Mouse (Mus musculus): ENCODE measurements around the gene Rac2.

Rac2 gene

DNA sequence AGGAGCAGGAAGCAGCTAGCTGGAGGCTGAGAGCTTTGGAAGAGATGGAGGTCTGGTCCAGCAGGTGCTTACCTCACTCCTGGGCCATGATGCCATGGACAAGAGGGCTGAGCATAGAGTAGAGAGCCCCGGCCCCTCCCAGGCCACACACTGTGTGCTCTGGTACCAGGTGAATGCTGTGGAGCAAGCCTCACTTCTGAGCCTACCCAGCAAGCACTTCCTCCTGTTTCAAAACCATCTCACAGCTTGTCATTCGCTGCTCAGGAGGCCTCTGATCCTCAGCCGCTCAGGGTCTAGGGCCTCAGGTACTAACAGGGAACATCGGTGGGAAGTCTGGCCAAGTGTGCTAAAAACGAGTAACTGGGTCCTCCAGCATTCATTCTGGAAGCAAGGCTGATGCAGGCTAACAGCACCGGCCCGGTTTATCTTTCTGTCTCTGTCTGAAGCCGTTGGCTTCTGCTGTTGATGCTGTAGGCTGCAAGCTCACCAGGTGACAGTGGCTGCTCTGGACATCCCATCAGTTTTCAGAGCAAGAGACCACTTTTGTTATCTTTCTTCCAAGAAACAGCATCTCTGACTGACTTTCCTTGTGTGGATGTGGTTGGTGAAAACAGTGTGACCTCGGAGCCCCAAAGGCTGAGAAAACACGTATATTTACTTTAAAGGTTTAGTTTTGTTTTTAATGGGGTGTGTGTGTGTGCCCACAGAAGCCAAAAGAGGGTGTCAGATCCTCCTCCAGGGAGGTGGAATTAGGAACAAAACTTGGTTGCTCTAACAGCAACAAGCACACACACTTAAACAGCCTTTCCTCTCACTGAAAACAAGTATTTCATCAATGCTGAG is 14.7 kb downstream of the Rac2 start:
- in situ Hi-C loops (cut with MboI; ENCODE audit: low pct_unique_long_range_greater_than_20kb in 1 of 2, low sequenced_read_pairs in 2 of 2, unreplicated experiment in 1 of 2) = no loop called here

DNA sequence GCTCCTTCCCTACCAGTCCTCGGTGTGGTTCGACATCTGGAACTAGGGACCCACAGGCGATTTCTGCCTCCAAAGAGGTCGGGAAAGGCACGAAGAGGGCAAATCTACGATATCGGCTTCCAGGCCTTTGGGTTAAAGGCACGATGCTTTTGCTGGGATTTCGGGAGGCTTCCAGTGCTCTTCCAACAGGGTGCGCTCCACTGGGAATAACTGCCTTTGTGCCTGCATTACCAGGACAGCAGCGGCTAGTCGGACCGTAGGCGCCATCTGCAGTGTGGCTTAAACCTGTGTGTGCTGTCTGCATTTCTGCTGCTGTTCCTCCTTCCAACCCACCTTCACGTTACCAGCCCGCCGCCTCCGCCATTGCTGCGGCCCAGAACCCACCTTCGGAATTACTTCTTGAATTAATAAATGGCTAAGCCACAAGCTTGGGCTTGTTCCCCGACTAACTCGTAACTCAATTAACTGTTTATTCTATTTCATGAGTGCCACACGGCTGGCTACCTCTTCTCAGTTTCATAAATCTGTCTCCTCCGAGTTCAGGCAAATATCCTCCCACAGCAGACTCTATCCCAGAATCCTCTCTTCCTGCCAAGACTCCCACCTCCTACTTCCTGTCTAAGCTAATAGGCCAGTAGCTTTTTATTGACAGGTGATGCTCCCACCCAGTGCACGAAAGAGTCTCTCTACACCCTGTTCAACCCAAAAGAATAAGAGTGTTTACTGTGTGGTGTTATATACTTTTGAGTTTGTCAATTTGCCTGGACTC is 17.9 kb downstream of the Rac2 start:
- in situ Hi-C loops (cut with MboI; ENCODE audit: low pct_unique_long_range_greater_than_20kb in 1 of 2, low sequenced_read_pairs in 2 of 2, unreplicated experiment in 1 of 2) = no loop called here

- in situ Hi-C loops (cut with MboI; ENCODE audit: low pct_unique_long_range_greater_than_20kb in 1 of 2, low sequenced_read_pairs in 2 of 2, unreplicated experiment in 1 of 2) = loop anchor here in 1 of 2 experiments (5.0 kb wide), 1 partner anchor 38 kb away; no protein-coding TSS in a partner anchor
Measured at GRCm38 (mm10) chr15:78549189-78549734, 23.3 kb downstream of the Rac2 start.

- in situ Hi-C loops (cut with MboI; ENCODE audit: low pct_unique_long_range_greater_than_20kb in 1 of 2, low sequenced_read_pairs in 2 of 2, unreplicated experiment in 1 of 2) = loop anchor here in 1 of 2 experiments (5.0 kb wide), 1 partner anchor 39 kb away; no protein-coding TSS in a partner anchor
Measured at GRCm38 (mm10) chr15:78548711-78549110, 23.9 kb downstream of the Rac2 start.

DNA sequence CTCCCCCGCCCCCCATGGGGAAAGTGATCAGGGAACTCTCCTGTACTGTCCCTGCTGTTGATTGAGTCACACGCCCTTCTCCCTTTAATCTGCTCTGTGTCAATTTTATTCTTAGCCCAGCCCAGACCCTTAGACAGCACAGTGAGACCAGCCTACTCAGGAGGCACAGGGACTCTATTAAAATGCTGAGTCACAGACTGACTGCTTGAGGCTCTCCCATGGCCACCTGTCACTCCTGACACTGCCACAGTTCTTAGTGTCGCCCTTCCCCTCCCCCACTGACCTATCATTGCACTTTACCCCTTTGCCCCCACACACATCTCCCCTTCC is 24.3 kb downstream of the Rac2 start:
- in situ Hi-C loops (cut with MboI; ENCODE audit: low pct_unique_long_range_greater_than_20kb in 1 of 2, low sequenced_read_pairs in 2 of 2, unreplicated experiment in 1 of 2) = loop anchor here in 1 of 2 experiments (5.0 kb wide), 1 partner anchor 39 kb away; no protein-coding TSS in a partner anchor

DNA sequence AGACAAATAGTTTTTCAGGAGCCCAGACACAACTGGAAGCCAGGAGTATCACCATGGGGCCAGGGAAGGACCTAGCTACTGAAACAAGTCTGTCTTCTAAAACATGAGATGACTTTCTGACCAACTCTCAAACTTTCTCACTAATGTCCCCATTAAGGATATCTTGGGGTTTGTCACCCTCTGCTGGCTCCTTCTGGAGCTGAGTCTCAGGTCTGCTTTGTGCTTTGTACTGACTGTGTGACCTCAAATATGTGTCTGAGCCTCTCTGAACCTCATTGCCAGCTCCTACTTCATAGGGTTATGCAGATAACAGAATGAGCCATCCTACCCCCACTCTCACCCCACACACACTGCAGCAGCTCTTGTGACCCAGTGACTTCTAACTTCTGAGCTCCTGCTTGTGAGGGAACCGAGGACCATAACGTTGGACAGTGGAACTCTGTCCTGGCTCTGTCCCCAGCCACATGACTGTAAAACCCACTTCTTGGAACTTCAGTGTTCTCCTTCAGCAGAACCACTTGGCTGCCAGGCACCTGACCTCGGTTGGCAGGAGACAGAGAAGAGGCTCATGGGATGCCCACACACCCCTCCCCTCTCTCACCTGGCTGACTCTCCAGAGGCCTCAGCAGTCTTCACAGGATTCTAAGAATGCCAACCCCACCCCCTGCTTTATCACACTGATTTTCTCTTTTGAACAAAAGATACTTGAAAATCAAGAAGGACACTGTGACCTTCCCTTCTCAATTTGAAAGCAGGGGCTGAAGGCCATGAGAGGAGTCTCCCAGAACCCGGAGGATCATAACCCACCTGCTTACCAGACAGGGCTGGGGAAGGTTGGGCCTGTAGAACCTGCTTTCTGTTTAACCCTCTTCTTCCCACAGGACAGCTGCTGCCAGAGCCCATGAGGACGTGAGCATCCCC is 24.9 kb downstream of the Rac2 start:
- in situ Hi-C loops (cut with MboI; ENCODE audit: low pct_unique_long_range_greater_than_20kb in 1 of 2, low sequenced_read_pairs in 2 of 2, unreplicated experiment in 1 of 2) = loop anchor here in 1 of 2 experiments (5.0 kb wide), 1 partner anchor 40 kb away; no protein-coding TSS in a partner anchor

- in situ Hi-C loops (cut with MboI; ENCODE audit: low pct_unique_long_range_greater_than_20kb in 1 of 2, low sequenced_read_pairs in 2 of 2, unreplicated experiment in 1 of 2) = loop anchor here in 1 of 2 experiments (5.0 kb wide), 1 partner anchor 41 kb away; no protein-coding TSS in a partner anchor
Measured at GRCm38 (mm10) chr15:78546060-78546459, 26.5 kb downstream of the Rac2 start.

- in situ Hi-C loops (cut with MboI; ENCODE audit: low pct_unique_long_range_greater_than_20kb in 1 of 2, low sequenced_read_pairs in 2 of 2, unreplicated experiment in 1 of 2) = loop anchor here in 1 of 2 experiments (5.0 kb wide), 1 partner anchor 43 kb away; no protein-coding TSS in a partner anchor
Measured at GRCm38 (mm10) chr15:78544561-78545001, 28.0 kb downstream of the Rac2 start, which contains the start of gene Sstr3. Gene Sstr3 (minus strand): TSS chr15:78544685.

GRCm38 (mm10) chr15:78544041-78544440 is 28.5 kb downstream of the Rac2 start:
- in situ Hi-C loops (cut with MboI; ENCODE audit: low pct_unique_long_range_greater_than_20kb in 1 of 2, low sequenced_read_pairs in 2 of 2, unreplicated experiment in 1 of 2) = no loop called here

- in situ Hi-C loops (cut with MboI; ENCODE audit: low pct_unique_long_range_greater_than_20kb in 1 of 2, low sequenced_read_pairs in 2 of 2, unreplicated experiment in 1 of 2) = no loop called here
Measured at GRCm38 (mm10) chr15:78542767-78543303, 29.7 kb downstream of the Rac2 start.

DNA sequence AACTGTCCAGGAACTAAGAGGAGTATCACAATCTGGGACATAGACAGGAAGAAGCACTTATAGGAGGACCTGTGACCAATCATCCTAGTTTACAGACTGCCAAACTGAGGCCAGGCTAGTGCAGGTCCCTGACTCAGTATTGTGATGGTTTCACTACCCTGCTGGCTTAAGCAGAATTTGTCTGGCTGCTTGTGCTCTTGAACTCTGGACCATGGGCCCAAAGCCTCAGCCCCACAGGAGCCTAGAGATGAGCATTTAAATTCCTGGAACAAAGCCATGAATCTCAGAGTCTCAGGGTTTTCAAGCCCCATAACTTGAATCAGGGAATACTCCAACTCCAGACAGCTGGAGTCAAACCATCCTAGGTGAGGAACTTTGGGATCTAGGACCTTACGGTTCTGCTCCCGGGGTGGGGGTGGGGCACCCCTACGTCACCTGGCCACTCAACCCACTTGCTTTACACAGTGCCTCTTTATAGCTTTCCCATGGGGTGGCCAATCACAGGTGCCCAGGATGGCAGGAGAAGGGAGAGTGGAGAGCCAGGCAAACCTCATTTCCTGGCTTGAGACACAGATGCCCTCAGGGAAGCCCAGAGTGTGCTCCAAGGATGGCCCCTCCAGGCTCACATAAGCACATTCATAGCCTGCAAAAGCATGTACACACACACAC is 30.4 kb downstream of the Rac2 start:
- in situ Hi-C loops (cut with MboI; ENCODE audit: low pct_unique_long_range_greater_than_20kb in 1 of 2, low sequenced_read_pairs in 2 of 2, unreplicated experiment in 1 of 2) = no loop called here

- in situ Hi-C loops (cut with MboI; ENCODE audit: low pct_unique_long_range_greater_than_20kb in 1 of 2, low sequenced_read_pairs in 2 of 2, unreplicated experiment in 1 of 2) = no loop called here
Measured at GRCm38 (mm10) chr15:78541606-78542005, 31.0 kb downstream of the Rac2 start.

DNA sequence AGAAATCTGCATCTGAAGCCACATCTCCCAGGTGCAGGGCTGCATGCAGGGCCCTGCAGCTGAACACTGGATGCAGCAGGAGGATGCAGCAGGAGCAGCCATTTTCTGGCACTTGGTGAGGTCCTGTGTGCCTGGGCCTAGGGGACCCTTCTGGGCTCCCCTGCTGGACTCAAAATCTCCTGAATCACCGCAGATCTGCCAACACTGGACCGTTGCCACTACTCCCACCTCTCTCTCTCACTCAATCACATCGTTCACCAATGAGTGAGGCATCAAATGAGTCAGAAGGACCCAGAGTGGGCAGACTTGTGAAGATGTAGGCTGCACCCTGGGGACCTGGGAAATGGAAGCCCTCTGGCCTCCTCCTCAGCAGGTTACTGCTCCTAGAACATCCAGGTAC is 31.5 kb downstream of the Rac2 start:
- in situ Hi-C loops (cut with MboI; ENCODE audit: low pct_unique_long_range_greater_than_20kb in 1 of 2, low sequenced_read_pairs in 2 of 2, unreplicated experiment in 1 of 2) = no loop called here

DNA sequence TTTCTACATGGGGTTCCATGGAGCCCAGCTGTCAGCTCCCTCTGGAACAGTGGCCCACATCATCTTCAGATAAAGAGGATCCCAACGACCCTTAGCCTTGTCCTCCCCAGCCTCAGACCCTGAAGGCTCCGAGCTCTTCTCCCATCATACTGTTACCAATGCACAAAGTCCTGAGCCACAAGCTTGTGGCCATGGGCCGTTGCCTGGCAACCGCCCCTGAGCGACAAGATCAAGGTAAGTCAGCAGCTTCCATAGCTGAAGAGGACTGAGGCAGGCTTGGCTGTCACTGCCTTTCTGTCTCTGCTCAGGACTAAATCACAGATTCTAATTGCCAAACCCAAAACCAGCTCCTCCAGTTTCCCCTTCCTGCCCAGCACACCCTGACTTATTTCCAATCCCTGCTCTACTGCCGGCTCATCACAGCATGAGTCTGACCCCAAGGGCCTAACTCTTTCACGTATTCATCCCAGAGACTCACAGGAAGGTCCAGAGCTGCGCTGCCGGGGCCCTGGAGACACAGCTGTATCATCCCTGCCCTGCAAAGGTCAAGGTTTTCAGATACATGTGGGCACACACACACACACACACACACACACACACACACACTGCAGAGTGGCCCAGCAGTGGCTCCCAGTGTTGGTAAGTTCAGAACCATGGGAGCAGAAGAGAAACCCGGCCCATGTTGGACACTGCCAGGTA is 36.7 kb downstream of the Rac2 start:
- in situ Hi-C loops (cut with MboI; ENCODE audit: low pct_unique_long_range_greater_than_20kb in 1 of 2, low sequenced_read_pairs in 2 of 2, unreplicated experiment in 1 of 2) = loop anchor here in 1 of 2 experiments (5.0 kb wide), 1 partner anchor 184 kb away; no protein-coding TSS in a partner anchor

- in situ Hi-C loops (cut with MboI; ENCODE audit: low pct_unique_long_range_greater_than_20kb in 1 of 2, low sequenced_read_pairs in 2 of 2, unreplicated experiment in 1 of 2) = no loop called here
Measured at GRCm38 (mm10) chr15:78533346-78533835, 39.2 kb downstream of the Rac2 start.

- in situ Hi-C loops (cut with MboI; ENCODE audit: low pct_unique_long_range_greater_than_20kb in 1 of 2, low sequenced_read_pairs in 2 of 2, unreplicated experiment in 1 of 2) = no loop called here
Measured at GRCm38 (mm10) chr15:78532566-78533345, 39.8 kb downstream of the Rac2 start.
